Mouse (Mus musculus): Measurements from ENCODE around the gene Tbc1d22a.
A peak's percentile ranks its signal among the peaks of the same experiment; 100 is the strongest.

The Tbc1d22a gene

DNA sequence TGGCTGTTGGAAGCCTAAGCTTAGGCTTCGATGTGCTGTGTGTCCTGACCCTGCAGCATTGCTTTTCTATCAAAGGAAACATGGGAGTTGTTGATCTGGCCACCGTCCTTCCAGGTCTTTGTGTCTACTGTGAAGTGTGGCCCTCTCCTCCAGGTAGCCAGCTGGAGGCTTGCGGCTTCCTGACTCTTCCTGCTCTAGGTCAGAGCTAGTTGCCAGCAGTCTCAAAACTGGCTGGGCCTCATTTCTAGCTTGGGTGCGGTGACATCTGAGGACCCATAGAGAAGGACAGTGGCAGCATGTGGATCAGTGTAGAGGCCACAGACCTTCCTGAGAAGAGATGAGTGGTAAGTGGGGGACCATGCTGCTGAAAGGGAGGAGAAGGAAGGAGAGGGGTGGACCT lies 120.0 kb downstream of the Tbc1d22a start:
- no peak for DNase-seq (ENCODE audit: low read depth in 1 of 2, low spot score in 2 of 2)

DNA sequence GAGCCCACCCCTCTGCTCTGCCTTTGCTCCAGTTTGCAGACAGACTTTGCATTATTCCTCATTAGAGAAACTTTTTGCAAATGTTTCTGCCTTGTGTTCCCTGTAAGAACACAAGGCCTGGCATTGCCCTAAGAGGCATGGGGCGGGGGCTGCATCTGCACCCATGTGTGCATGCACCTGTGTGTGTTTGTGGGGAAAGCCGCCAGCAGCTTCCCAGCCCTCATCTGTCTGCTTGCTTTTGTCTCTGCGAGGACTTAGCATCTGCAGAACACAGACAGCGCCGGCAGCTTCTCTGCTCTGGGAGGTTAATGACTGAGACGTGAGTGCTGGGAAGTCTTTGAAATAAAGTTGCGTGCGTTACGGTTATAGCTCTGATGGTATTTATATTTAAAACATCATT lies 120.5 kb downstream of the Tbc1d22a start:
- DNase-seq (ENCODE audit: low read depth in 1 of 2, low spot score in 2 of 2): no peak

DNA sequence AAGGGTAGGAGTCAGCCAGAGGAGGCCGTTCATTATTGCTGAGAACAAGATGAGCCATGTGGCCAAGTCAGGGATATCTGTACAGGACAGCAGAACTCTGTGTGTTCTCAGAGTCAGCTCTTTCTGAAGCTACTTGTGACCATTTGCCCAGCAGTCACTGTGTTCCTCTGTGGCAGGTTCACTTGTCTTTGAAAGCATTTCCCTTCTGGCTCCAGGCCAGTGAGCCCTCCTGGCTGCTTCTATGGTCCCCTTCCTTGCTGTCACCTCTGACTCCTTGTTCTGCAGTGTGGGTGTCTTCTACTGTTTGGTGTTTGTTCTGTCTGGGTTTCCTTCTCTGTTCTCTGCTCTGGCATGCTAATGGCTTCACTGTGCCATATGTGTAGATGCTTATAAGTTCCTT lies 121.5 kb downstream of the Tbc1d22a start:
- DNase-seq (ENCODE audit: low read depth in 1 of 2, low spot score in 2 of 2): no peak

DNA sequence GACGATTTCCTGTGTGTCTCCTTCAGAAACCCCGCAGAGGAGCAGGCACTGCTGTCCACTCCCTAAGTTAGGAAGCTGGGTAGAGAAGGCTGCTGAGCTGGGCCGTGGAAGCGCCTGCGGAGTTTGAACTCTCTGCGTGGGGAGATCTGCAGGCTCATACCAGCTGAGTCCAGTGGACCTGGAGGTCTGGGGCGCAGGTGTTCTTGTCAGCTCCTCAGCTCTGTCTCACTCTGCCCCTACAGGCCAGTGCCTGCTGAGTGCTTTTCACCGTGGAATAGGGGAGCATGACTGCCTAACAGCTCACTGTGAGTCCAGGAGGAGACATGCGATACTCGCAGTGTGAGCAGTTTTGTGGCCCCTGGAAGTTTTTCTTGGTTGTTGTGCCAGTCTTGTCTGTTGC lies 123.5 kb downstream of the Tbc1d22a start:
- no peak for DNase-seq (ENCODE audit: low read depth in 1 of 2, low spot score in 2 of 2)

DNA sequence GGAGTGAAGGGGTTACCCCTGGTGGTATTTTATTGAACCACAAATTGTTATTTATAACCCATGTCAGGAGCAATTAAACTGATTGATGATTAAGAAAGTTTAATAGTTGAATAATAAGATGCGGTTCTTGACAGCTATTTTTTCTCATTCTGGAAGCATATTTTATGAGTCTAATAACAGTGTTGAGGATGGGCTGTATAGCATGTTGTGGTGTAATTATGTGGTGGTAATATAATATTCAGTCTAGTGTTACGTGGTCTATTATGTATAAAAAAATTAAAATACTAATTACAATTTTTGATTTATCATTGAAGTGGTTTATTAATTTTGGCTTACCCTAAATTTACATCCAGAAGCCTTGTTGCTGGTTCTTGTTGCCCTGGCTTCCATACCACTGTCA lies 125.5 kb downstream of the Tbc1d22a start:
- no peak for DNase-seq (ENCODE audit: low read depth in 1 of 2, low spot score in 2 of 2)

DNA sequence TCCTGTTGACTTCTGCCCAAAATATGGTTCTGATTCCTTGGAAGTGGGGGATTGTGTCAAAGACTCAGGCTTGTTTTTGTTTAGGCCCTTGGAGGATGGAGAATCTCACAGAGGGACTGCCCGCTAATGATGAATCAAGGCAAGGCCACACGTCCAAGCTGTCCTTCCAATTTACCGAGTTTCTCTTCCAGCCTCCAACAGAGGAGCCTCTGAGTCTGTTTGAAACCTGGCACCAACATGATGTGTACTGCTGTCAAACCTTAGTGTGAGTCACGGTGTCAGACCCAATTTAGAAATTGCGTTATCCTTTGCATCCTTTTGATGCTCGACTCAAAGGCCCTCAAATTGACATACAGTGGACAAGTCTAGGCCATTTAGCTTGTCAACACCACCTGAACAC lies 126.5 kb downstream of the Tbc1d22a start:
- DNase-seq (ENCODE audit: low read depth in 1 of 2, low spot score in 2 of 2): no peak

DNA sequence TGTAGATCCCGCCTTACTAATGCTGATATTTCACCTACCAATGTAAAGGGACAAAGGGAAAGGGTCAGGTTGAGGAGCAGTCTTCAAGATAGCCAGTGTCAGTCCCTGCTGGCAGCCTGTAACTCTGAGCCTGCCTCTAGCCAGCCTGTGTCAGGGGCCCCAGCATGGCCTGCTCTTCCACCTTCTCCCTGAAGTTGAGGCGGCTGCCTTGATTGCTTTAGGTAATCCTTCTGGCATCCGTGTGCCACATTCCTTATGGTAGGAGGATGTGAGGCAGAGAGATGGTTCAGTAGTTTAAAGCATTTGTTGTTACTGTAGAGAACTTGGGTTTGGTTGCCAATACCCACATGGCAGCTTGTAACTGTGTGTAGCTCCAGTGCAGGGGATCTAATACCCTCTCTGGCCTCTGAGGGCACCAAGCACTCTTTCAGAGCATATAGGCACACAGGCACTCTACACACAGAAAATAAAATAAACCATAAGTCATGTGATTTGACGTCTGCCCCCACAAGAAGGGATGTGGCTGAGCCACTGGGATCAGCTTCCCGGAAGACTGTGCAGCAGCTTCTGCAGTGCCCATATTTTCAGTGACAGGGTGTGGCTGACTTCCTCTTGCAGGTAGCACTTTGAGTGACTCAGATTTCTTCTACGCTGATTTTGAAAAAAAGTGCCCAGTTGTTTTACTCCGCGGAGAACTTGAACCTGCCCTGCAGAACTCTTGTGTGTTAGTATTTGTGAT lies 128.5 kb downstream of the Tbc1d22a start:
- no peak for DNase-seq (ENCODE audit: low read depth in 1 of 2, low spot score in 2 of 2)

DNA sequence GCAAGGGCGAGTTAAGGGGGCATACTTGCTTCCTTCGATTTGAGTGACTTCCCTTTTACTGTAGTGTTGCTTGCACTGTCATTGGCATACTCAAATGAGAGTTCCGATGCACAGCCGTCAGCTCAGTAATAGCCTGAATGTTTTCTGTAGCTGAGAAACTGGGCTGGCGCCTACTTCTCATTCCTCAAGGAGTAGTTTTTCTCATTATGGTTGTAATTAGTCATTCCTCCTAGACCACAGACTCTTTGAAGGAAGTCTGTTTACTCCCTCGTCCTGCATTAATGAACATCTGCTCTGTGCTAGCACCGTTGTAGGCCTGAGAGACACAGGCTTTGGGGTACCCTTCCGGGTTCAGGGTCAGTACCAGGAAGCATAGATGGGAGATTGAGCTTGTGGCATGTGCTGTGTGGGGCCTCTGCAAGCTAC lies 130.7 kb downstream of the Tbc1d22a start:
- no peak for DNase-seq (ENCODE audit: low read depth in 1 of 2, low spot score in 2 of 2)

DNA sequence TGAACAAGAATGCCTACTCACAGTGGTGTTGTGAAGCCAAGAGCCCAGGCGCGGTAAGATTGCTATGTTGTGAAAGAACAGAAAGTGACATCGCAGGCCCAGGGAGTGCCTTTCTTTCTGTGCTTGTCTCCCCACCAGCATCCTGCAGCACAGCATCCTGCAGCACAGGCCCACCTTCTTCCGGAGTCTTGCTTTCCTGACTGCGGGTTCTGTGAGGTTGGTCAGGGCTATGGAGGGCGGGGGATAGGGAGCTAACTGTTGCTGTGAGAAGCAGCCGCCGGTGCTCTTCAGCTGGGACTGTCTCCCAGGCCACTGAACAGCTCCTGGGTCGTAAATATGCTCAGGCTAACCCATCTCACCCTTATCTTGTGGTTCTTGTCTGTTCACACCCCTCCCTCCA lies 131.6 kb downstream of the Tbc1d22a start:
- DNase-seq (ENCODE audit: low read depth in 1 of 2, low spot score in 2 of 2): no peak

DNA sequence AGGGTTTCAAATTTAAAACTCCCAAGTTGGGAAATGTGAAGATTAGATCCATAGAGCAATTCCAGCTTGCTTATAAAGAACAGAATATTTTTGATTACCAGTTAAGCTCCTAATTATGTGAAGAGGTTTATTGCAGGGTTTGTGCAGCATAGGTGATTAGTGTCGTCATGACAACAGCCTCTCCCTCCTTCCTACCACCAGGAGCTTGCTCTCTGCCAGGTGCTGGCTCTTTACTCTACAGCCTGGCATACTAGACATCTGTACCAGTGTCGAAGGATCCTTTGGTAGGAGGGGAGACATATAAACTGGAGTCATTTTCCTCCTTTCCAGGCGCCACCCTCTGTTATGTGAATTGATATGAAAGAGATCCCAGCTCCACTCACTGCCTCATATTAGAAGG lies 132.3 kb downstream of the Tbc1d22a start:
- no peak for DNase-seq (ENCODE audit: low read depth in 1 of 2, low spot score in 2 of 2)

DNA sequence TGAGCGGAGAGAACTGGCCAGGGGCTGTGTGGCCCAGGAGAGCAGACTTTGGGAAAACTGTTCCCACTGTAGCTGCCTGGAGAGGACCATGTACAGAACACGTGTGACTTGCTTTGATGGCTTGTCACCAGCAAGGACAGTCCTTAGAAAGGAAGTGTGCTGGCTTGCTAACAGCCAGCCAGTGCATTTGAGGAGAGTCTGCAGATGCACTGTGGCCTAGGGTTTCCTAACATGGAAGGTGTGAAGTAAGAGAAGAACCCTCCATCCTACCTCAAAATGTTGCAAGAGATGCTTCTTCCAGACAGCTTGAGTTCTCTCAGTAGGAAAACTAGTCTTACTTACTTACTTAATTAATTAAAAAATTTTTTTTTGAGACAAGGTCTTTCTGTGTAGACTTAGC lies 140.7 kb downstream of the Tbc1d22a start:
- no peak for DNase-seq (ENCODE audit: low read depth in 1 of 2, low spot score in 2 of 2)

DNA sequence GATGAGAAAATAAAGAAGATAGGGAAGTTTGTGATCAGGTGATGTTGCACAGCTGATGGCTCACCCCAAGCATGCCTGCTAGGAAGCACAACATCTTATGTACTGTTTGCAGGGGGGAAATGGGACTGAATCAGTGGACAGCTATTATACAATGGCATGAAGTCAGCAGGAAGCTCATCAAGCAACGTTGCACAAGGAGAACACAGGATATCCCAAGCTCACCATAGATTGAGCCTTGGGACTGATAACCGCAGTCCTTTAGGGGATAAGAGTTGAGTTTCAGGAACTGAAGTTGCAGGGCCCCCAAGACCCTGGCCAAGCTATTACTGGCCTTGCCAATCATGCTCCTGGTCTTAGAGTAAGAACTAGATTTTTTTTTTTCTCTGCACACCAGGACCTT lies 141.6 kb downstream of the Tbc1d22a start:
- DNase-seq (ENCODE audit: low read depth in 1 of 2, low spot score in 2 of 2): no peak

DNA sequence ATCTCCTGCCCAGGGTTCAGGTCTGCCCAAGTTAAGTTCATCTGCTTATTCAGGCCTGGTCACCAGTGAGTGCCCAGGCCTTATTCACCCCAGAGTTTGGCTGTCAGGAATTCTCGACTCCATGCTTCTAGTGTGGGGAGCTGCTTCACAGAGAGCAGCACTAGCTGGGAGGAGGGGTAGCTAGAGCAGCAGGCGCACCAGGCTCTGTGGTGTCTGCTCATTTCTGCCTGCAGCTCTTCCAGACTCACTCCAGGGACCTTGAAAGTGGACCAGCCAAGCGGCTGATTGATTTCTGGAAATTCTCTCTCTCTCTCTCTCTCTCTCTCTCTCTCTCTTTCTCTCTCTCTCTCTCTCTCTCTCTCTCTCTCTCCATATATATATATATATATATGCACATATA lies 146.1 kb downstream of the Tbc1d22a start:
- DNase-seq (ENCODE audit: low read depth in 1 of 2, low spot score in 2 of 2): no peak

DNA sequence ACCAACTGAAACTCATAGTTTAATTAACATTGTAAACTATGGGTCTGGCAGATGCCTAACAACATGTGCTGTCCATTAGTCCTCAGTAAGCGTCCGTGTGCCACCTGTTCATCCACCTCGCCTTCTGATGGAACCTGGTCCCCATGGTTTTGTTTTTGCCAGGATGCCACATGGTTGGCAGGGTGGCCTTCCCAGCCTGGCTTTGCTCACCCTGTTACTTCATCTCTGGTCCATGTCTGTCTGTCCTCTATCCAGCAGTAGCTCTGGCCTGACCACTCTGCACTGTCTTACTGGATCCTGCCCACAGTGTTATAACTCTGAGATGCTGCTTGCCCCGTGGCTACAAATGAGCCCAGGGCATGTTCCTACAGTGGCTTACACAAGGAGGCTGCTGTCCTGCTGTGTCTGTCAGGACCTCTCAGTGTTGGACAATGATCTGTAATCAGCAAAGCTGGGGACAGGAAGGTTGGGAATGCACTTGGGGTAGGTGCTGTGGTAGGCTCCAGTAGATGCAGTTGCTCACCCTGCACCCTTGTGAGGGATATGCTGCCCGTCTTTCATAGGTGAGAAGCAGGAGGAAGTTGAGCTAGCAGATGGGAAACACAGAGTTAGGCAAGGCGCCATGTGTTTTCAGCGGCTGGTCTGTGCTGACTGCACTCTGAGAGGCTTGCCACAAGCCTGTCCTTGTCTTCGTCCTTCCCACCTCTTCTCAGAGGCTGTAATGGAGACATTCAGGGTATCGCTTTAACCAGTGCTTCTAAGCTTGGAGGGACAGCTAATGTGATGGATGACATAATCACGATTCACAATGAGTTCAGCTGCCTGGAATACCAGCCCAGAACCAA lies 148.3 kb downstream of the Tbc1d22a start:
- DNase-seq (ENCODE audit: low read depth in 1 of 2, low spot score in 2 of 2): no peak

DNA sequence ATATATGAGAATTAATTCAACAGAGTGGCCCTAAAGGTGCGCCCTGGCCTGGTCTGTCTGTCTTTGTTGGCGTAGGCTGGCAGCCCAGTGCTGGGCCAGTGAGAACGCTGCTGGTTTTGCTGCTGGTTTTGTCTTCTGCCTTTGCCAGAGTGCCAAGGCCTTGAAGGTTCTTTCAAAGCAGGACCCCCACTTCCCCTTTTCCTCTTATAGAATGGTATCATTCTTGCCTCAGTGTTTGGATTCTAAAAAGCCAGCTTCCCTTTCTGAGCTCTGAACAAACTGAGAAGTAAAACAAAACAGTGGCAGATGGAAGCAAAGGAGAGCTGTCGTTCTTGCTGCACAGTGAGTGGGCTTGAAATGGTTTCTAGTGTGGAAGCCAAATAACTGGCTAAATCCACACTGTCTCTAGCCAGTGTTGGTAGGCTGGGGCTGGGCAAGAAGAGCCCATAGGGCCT lies 149.6 kb downstream of the Tbc1d22a start:
- peak; percentile 9 to 23 for DNase-seq (ENCODE audit: low read depth in 1 of 2, low spot score in 2 of 2)

DNA sequence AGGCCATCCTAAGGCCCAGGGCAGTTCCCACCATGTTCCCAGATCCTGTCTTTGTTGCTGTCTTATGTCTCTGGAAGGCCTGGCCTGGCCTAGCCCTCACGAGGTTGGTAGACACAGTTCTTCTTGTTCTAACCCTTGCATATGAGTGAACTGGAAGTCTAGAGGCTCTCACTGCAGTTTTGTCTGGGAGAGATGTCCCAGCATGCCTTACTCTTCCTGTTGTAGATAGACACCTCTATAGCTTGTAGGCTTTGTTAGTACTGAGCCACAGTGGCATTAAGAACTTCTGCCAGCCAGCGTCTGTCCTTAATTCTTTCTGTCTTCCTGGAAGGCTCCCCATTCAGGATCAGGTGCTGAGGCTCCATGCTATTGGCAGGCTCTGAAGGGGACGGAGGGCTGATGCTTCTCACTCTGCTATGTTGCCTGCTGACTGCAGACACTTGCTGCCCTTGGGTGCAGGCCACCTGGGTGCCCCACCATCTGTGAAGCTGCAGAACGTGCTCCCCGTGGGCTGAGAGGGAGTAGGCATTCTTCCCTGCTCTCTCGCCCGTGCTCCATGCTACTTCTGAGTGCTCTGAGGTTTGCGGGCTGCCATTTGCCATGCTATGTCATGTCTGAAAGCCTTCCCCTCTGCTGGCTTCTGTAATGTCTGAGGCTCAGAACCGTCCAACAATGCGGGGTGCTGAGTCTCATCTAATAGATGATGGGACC lies 150.8 kb downstream of the Tbc1d22a start:
- DNase-seq (ENCODE audit: low read depth in 1 of 2, low spot score in 2 of 2): no peak

DNA sequence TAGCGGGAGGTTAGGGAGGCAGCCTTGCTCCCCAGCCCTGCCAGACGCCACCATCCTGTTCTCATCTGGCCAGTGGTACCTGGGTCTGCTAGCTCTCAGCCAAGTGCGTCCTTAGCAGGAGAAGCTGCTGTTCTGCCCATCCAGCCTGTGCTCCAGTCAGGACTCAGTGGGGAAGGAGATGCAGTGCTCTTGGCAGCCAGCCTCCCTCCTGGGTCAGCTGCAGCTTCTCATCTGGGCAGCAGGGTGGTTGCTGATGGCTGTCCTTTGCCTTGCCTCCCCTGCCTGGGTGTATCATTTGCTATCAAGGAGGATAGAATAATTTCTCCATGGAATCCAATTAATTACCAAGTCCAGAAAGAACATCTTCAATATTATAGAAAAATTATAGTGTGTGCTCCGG lies 152.5 kb downstream of the Tbc1d22a start:
- no peak for DNase-seq (ENCODE audit: low read depth in 1 of 2, low spot score in 2 of 2)

DNA sequence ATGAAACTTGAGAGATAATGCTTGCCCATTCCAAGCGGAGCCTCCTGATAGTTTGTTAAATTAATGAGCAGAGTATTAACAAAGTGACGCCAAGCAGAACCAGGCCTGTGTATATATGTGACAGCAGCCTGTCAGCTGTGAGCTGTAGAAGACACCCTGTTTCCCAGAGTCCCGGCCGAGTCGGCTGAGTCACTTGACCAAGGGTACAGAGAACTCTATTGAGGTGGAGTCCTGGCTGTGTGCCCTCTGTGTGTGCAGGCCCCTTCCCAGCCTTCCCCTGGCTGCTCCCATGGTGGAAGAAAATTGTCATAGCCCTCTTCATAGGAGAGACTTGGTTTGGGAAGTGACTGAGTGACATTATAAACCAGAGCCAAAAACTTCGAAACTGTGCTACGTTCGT lies 153.0 kb downstream of the Tbc1d22a start:
- no peak for DNase-seq (ENCODE audit: low read depth in 1 of 2, low spot score in 2 of 2)

DNA sequence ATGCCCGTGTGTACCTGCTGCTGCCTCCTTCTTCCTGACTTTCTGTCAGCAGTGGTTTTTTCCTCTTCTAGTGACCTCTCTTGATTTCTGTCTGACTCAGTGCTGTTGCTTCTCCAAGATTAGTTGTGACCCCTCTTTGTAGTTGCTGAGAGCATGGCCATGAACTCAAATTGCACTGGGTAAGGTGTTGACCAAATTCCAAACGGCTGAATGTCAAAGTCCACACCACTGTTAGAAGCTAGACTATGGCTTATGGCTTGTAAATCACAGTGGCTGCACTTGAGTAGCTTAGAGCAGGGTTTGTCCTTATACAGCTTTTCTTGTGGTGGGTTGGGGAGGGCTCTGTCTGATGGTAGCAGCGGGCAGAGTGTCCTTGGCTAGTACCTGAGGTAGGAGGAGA lies 156.6 kb downstream of the Tbc1d22a start:
- no peak for DNase-seq (ENCODE audit: low read depth in 1 of 2, low spot score in 2 of 2)

DNA sequence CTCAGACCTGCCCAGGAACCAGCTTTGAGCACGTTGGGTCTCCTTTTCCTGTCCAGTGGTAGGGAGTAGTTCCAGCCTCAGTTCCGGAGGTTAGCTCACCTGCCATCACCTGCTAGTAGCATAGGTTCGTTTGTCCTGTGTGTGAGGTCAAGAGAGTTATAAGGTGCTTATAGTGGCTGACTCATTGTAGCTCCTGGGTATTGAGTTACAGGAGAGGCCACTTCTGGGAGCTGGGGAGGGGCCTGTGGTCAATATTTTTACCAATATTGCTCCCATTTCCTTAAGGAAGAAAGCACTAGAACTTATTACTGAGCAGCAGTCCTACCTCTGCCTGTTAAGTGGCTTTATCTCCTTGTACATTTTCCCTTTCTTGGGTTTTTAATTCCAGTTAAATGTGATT lies 161.0 kb downstream of the Tbc1d22a start:
- no peak for DNase-seq (ENCODE audit: low read depth in 1 of 2, low spot score in 2 of 2)

DNA sequence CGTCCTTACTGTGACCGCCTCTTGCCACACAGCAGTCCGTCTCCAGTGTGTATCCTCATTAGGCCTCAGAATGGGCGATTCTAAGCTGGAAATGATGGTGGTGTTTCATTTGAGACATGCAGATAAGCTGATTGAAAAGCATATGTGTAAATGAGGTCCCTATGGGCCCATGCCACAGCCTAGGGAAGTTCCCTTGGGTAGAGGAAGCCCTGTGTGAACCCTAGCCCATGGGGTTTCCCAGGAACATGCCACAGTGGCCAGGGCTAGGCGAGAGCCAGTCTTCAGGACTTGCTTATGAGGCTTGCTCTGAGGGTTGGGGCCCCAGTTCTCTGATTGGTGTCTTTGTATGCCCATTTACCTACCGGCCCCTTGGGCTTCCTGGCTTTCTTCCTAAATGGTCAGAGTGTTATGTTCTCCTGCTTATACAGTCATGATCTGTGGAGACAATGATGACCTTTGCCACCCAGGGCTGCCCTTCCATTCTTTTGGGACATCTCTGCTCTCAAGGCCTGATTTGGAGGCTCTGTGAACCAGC lies 161.7 kb downstream of the Tbc1d22a start:
- no peak for DNase-seq (ENCODE audit: low read depth in 1 of 2, low spot score in 2 of 2)

DNA sequence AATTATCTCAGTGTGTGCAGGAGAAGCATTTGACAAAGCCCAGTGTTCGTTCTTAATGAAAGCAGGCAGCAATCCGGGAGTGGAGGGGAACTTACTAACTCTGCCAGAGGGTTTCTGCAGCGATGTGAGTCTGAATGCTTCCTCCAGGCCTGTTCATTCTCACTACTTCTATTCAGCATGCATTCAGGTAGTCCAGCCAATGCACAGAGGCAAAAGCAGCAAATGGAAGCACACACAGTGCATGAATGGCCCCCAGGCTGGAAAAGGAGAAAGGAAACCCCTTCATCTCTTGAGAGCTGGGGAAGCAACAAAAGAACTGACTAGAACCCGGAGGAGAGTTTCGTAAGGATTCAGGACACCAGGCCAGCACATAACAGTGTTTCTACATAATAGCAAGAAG lies 169.0 kb downstream of the Tbc1d22a start:
- DNase-seq (ENCODE audit: low read depth in 1 of 2, low spot score in 2 of 2): no peak

Measured in monocyte, adult 2 months (primary cell).